Mouse (Mus musculus) ES-E14 (cell line): ENCODE measurements around the gene Mall.

Experiments used
- HCFC1 ChIP-seq: IDR thresholded peaks from 2 replicates; pipeline ENCODE4 v1.6.1; 2012; ENCODE audit warnings: low read length, inconsistent platforms, borderline replicate concordance; ENCODE audit not compliant: insufficient read depth
- ZC3H11A ChIP-seq: IDR thresholded peaks from 2 replicates; pipeline ENCODE4 v1.6.1; 2012; ENCODE audit warnings: low read depth, mild to moderate bottlenecking, inconsistent platforms, low read length, borderline replicate concordance

DNA sequence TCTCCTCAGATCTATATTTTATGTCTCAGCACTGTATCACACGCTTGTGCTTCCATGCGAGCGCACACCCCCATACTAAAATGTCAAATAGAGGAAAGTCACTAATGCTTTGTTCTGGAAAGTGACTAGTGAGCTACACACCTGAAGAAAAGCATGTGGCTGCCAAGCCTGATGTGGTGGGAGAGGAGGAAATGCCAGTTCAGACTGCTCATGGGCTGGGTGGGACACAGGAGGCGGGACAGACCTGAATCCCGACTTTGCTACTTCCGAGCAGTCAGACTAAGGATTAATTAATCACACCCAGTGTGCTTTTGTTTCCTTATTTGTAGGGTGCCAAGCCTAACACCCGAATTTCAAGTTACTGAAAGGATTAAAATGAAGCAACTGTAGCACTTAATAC is 18.6 kb upstream of the Mall start:
- TF ChIP-seq ZC3H11A (no peak), HCFC1 (no peak)
